Mouse (Mus musculus): ENCODE data around the gene Otx2. TPM values are rescaled to one million over a fixed set of nuclear protein-coding genes. Genes with fewer than 3 reads are reported as not detected.
"Not testable (repeated sequence)": the region's sequence is repeated elsewhere in the genome, so short reads cannot be mapped to it uniquely, and the experiment has no call there.

Gene Otx2
- polyA plus RNA-seq, 1 experiment from 2014 or later = not detected

- no peak overlapping the region for H3K4me3 ChIP-seq (replicated peaks)
- no peak for ATAC-seq (replicated peaks; ENCODE audit: low FRiP score)
- H3K4me1 ChIP-seq = peaks cover 9% of the 10 kb centered on the region
- H3K36me3 ChIP-seq = no peaks in the 10 kb centered on the region
- no peak overlapping the region for H3K27ac ChIP-seq
- WGBS = 80% methylated on average over 3 of the region's 3 CpGs
- H3K27me3 ChIP-seq = no peaks in the 10 kb centered on the region
- H3K4me2 ChIP-seq = no peak overlapping the region
- H3K9ac ChIP-seq = no peak overlapping the region
- H3K9me3 ChIP-seq (replicated peaks) = no peaks in the 10 kb centered on the region
Observed at GRCm38 (mm10) chr14:48633141-48633540, 40.5 kb downstream of the Otx2 start.

- 87% methylated on average over 8 of the region's 8 CpGs for WGBS
- no peak overlapping the region for H3K9ac ChIP-seq
- no peak overlapping the region for H3K4me2 ChIP-seq
- no peak overlapping the region for H3K4me3 ChIP-seq (replicated peaks)
- 0 out of 2 replicates have a peak, but pooled peaks cover 4% of the 10 kb centered on the region for H3K27me3 ChIP-seq
- no peak for ATAC-seq (replicated peaks; ENCODE audit: low FRiP score)
- peaks cover 9% of the 10 kb centered on the region for H3K4me1 ChIP-seq
- no peak overlapping the region for H3K27ac ChIP-seq
- H3K9me3 ChIP-seq (replicated peaks) = no peaks in the 10 kb centered on the region
- H3K36me3 ChIP-seq = no peaks in the 10 kb centered on the region
Observed at GRCm38 (mm10) chr14:48632335-48632734, 41.3 kb downstream of the Otx2 start.

- WGBS = 73% methylated on average over 2 of the region's 2 CpGs
- Histone ChIP-seq H3K4me2 (no peak overlapping the region), H3K9me3 (replicated peaks) (no peaks in the 10 kb centered on the region), H3K4me3 (replicated peaks) (no peak overlapping the region), H3K36me3 (no peaks in the 10 kb centered on the region), H3K4me1 (peaks cover 9% of the 10 kb centered on the region), H3K27ac (no peak overlapping the region), H3K9ac (no peak overlapping the region), H3K27me3 (0 out of 2 replicates have a peak, but pooled peaks cover 4% of the 10 kb centered on the region)
- ATAC-seq (replicated peaks; ENCODE audit: low FRiP score) = no peak
Observed at GRCm38 (mm10) chr14:48631486-48631885, 42.1 kb downstream of the Otx2 start.

- H3K4me3 ChIP-seq (replicated peaks) = no peak overlapping the region
- no peaks in the 10 kb centered on the region for H3K36me3 ChIP-seq
- H3K4me2 ChIP-seq = no peak overlapping the region
- H3K9me3 ChIP-seq (replicated peaks) = no peaks in the 10 kb centered on the region
- H3K4me1 ChIP-seq = peaks cover 18% of the 10 kb centered on the region
- WGBS = 51% methylated on average over 9 of the region's 9 CpGs
- 0 out of 2 replicates have a peak, but pooled peaks cover 4% of the 10 kb centered on the region for H3K27me3 ChIP-seq
- no peak overlapping the region for H3K27ac ChIP-seq
- H3K9ac ChIP-seq = no peak overlapping the region
- 0 out of 2 replicates have a peak, but pooled peaks have one; percentile 22 for ATAC-seq (replicated peaks; ENCODE audit: low FRiP score)
Observed at GRCm38 (mm10) chr14:48629404-48629803, 44.2 kb downstream of the Otx2 start.

- Histone ChIP-seq H3K27ac (no peak overlapping the region), H3K4me3 (replicated peaks) (no peak overlapping the region), H3K36me3 (no peaks in the 10 kb centered on the region), H3K4me1 (peaks cover 18% of the 10 kb centered on the region), H3K9me3 (replicated peaks) (no peaks in the 10 kb centered on the region), H3K9ac (no peak overlapping the region), H3K27me3 (0 out of 2 replicates have a peak, but pooled peaks cover 4% of the 10 kb centered on the region), H3K4me2 (no peak overlapping the region)
- 82% methylated on average over 4 of the region's 4 CpGs for WGBS
- ATAC-seq (replicated peaks; ENCODE audit: low FRiP score) = no peak
Observed at GRCm38 (mm10) chr14:48626271-48626670, 47.3 kb downstream of the Otx2 start.

- no peak for ATAC-seq (replicated peaks; ENCODE audit: low FRiP score)
- Histone ChIP-seq H3K4me2 (no peak overlapping the region), H3K4me1 (peaks cover 18% of the 10 kb centered on the region), H3K27me3 (0 out of 2 replicates have a peak, but pooled peaks cover 4% of the 10 kb centered on the region), H3K9ac (no peak overlapping the region), H3K27ac (no peak overlapping the region), H3K9me3 (replicated peaks) (no peaks in the 10 kb centered on the region), H3K36me3 (no peaks in the 10 kb centered on the region), H3K4me3 (replicated peaks) (no peak overlapping the region)
- 63% methylated on average over 6 of the region's 6 CpGs for WGBS
Observed at GRCm38 (mm10) chr14:48625331-48625694, 48.3 kb downstream of the Otx2 start.

- H3K27ac ChIP-seq = no peak overlapping the region
- H3K4me1 ChIP-seq = peaks cover 18% of the 10 kb centered on the region
- H3K4me3 ChIP-seq (replicated peaks) = no peak overlapping the region
- 0 out of 2 replicates have a peak, but pooled peaks have one; percentile 49 for ATAC-seq (replicated peaks; ENCODE audit: low FRiP score)
- H3K36me3 ChIP-seq = no peaks in the 10 kb centered on the region
- H3K9ac ChIP-seq = no peak overlapping the region
- 75% methylated on average over 9 of the region's 9 CpGs for WGBS
- no peaks in the 10 kb centered on the region for H3K9me3 ChIP-seq (replicated peaks)
- no peak overlapping the region for H3K4me2 ChIP-seq
- 0 out of 2 replicates have a peak, but pooled peaks cover 4% of the 10 kb centered on the region for H3K27me3 ChIP-seq
Observed at GRCm38 (mm10) chr14:48624596-48625330, 48.9 kb downstream of the Otx2 start.

GRCm38 (mm10) chr14:48622726-48623125 lies 50.9 kb downstream of the Otx2 start:
- not testable (repeated sequence) for H3K4me2 ChIP-seq; H3K27ac ChIP-seq; H3K9me3 ChIP-seq (replicated peaks); H3K4me3 ChIP-seq (replicated peaks); H3K9ac ChIP-seq; H3K36me3 ChIP-seq; H3K4me1 ChIP-seq; H3K27me3 ChIP-seq; ATAC-seq (replicated peaks; ENCODE audit: low FRiP score)
- WGBS = 83% methylated on average over 9 of the region's 9 CpGs

GRCm38 (mm10) chr14:48616361-48616760 lies 57.3 kb downstream of the Otx2 start:
- Histone ChIP-seq H3K4me1 (no peaks in the 10 kb centered on the region), H3K4me3 (replicated peaks) (no peak overlapping the region), H3K27me3 (no peaks in the 10 kb centered on the region), H3K4me2 (no peak overlapping the region), H3K9ac (no peak overlapping the region), H3K36me3 (no peaks in the 10 kb centered on the region), H3K27ac (no peak overlapping the region), H3K9me3 (replicated peaks) (no peaks in the 10 kb centered on the region)
- no peak for ATAC-seq (replicated peaks; ENCODE audit: low FRiP score)
- WGBS = 68% methylated on average over 5 of the region's 5 CpGs

- no peak for ATAC-seq (replicated peaks; ENCODE audit: low FRiP score)
Observed at GRCm38 (mm10) chr14:48608641-48609310, 64.8 kb downstream of the Otx2 start.

More at GRCm38 (mm10) chr14:48608641-48609310, 64.8 kb downstream of the Otx2 start:
- no peak overlapping the region for H3K27ac ChIP-seq
- no peaks in the 10 kb centered on the region for H3K4me1 ChIP-seq
- no peaks in the 10 kb centered on the region for H3K9me3 ChIP-seq (replicated peaks)
- 81% methylated on average over 15 of the region's 15 CpGs for WGBS
- H3K36me3 ChIP-seq = no peaks in the 10 kb centered on the region
- H3K27me3 ChIP-seq = no peaks in the 10 kb centered on the region
- H3K4me2 ChIP-seq = no peak overlapping the region
- no peak overlapping the region for H3K4me3 ChIP-seq (replicated peaks)
- H3K9ac ChIP-seq = no peak overlapping the region

Measured in kidney, embryonic 15.5 days (tissue).